Mouse (Mus musculus) bone marrow macrophage, adult 2 months (primary cell): ENCODE data around the gene Wasf1. TPM values are rescaled to one million over a fixed set of nuclear protein-coding genes. Genes with fewer than 3 reads are reported as not detected.

ENCODE experiments used
- H3K27ac ChIP-seq: 2 replicates; pipeline ENCODE4 v1.5.1; 2012; ENCODE audit warnings: low read depth, low read length; ENCODE audit not compliant: insufficient read depth
- H3K4me1 ChIP-seq: 2 replicates; pipeline ENCODE4 v1.6.1; 2012; ENCODE audit warnings: low read length; ENCODE audit not compliant: control insufficient read depth, insufficient read depth
- H3K4me3 ChIP-seq: 2 replicates; pipeline ENCODE4 v1.5.1; 2012; ENCODE audit warnings: mild to moderate bottlenecking, low read length, moderate library complexity; ENCODE audit not compliant: insufficient read depth
- CTCF ChIP-seq: IDR thresholded peaks from 2 replicates; pipeline ENCODE4 v1.5.1; 2012; ENCODE audit warnings: low read depth, mild to moderate bottlenecking, low read length, moderate library complexity
- POLR2A ChIP-seq: IDR thresholded peaks from 2 replicates; pipeline ENCODE4 v1.6.1; 2012; ENCODE audit warnings: mild to moderate bottlenecking, low read depth, low read length, borderline replicate concordance
- polyA plus RNA-seq: library from polyadenylated mRNA; stranded (reverse); fragments of >200 nt; gene quantifications from 2 replicates; pipeline ENCODE4 v1.2.4, GENCODE M21; 2012; ENCODE audit not compliant: missing spikeins, insufficient read depth, insufficient read length

Wasf1 gene
- polyA plus RNA-seq = not detected in 2 replicates

DNA sequence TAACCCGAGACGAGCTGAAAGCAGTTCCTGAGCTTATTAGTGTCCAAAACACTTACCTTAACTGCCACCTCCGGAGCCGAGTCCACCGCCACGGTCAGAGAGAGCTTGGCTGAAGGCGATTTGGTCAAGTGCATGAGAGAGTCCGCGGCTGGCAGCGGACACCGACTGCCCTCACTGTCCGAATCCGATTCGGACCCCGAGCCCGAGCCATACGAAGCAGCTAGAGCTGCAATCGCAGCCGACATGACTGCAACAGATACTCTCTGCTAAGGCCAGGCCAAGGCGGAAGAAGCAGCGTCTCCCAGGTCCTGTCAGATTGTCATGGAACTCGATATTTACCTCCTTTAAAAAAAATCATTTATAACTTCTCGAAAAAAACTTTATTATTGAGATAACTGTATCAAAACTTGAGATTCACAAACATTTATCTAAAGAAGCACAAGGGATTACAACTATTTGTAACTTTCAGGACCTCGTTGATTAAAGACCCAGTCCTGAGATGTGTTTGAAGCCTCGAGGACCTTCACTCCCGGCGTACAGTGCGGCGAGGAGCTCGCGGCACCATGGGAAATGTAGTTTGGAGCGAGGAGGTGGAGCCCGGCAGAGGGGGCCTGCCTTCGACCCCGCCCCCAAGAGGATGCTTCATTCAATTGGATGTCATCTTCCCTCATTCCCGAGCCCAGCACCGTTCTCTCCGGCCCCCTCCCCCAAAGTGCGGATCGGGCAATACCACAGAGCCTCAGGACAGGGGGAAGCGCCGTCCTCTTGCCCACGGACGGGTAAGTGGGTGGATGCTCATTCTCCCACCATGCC is at the start of gene Wasf1, which contains the start of gene Cdc40:
Wasf1 (plus strand) TSS at position 645 of the 813 bp plus-strand sequence.
Cdc40 (minus strand) TSS at position 481 of the 813 bp plus-strand sequence.
- peaks cover 5% of the 10 kb centered on the region for H3K4me1 ChIP-seq
- peak within 1 kb of the TSS; percentile 70 for H3K4me3 ChIP-seq
- H3K27ac ChIP-seq = peak within 1 kb of the TSS; percentile 32
- TF ChIP-seq POLR2A = no peak
- TF ChIP-seq CTCF = no peak

DNA sequence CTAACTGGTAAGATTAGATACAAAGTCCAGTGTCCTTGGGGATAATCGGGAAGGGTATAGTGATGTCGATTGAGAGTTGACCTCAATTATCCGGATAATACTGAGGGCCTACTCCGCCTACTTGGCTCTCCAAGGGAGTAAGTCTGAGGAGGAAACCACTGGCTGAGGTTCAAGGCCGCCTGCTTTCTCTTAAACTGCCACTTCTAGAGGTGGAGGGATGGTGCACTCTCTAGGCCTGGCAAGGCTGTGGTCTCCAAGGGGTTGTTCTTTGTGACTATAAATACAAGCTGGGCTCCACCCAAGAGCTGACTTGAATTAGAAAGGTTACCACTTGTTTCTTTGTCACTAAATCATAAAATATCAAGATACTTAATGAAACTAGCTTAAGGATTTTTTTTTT is 43.2 kb upstream of the Wasf1 start:
- TF ChIP-seq POLR2A (no peak), CTCF (no peak)
- Histone ChIP-seq H3K27ac (no peak overlapping the region), H3K4me1 (no peaks in the 10 kb centered on the region), H3K4me3 (no peak overlapping the region)

DNA sequence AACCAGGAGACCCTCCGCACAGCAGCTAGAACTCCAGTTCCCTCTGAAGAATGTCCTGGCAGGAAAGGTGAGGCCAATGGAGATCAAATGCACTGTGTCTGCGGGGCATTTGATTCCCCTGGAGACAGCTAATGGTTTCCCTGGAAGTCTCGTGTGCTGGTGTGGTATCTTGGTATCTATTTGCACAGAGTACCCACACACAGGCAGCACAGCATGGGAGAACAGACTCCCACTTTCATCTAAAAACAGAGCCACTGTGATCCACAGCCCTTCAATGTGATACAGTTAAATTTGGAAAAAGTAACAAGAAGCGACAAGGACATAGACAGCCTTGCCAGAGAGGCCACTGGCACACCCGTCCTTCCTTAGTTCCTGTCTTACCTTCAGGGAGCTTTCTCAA is 39.4 kb upstream of the Wasf1 start:
- H3K27ac ChIP-seq = no peak overlapping the region
- TF ChIP-seq CTCF (no peak), POLR2A (no peak)
- peaks cover 17% of the 10 kb centered on the region for H3K4me1 ChIP-seq

DNA sequence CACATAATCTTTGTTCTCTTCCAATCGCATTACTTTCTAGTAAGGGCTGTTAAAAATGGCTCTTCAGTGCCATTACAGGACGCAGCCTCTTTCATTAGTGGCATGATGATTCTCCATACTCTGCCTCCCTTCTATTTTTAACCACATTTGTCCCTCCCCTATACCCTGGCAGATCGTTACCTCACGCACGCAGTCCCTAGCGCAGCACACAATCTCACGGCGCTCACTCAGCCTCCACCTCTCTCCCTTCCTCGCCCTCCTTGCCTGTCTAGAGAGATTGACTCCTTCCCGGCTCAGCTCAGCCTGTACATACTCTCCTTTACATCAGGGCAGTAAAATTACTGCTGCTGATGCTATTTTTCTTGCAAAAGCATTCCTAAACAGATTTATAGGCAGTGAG is 38.7 kb upstream of the Wasf1 start:
- Histone ChIP-seq H3K4me3 (no peak overlapping the region), H3K4me1 (peaks cover 17% of the 10 kb centered on the region), H3K27ac (no peak overlapping the region)
- TF ChIP-seq CTCF = no peak

More for the DNA sequence above, 39.4 kb upstream of the Wasf1 start:
- no peak overlapping the region for H3K4me3 ChIP-seq

DNA sequence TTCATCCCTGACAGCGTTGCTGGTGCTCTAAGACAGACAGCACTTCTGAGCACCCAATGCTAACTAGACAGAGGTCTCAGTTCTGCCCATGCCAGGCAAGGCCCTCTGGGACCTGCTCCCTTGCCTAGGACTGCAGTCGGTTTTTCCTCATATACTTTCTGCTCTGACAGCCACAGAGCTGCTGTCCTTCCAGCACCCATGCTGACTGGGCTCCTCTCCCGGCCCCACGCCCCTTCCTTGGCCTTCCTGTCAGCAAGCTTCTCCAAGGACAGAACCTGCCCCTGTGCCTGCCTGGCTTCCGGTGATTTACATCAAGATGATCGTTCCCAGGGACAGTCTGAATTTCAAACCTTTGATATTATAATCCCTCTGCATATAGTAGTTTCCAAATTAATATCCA is 37.6 kb upstream of the Wasf1 start:
- peaks cover 17% of the 10 kb centered on the region for H3K4me1 ChIP-seq
- TF ChIP-seq POLR2A (no peak), CTCF (no peak)

DNA sequence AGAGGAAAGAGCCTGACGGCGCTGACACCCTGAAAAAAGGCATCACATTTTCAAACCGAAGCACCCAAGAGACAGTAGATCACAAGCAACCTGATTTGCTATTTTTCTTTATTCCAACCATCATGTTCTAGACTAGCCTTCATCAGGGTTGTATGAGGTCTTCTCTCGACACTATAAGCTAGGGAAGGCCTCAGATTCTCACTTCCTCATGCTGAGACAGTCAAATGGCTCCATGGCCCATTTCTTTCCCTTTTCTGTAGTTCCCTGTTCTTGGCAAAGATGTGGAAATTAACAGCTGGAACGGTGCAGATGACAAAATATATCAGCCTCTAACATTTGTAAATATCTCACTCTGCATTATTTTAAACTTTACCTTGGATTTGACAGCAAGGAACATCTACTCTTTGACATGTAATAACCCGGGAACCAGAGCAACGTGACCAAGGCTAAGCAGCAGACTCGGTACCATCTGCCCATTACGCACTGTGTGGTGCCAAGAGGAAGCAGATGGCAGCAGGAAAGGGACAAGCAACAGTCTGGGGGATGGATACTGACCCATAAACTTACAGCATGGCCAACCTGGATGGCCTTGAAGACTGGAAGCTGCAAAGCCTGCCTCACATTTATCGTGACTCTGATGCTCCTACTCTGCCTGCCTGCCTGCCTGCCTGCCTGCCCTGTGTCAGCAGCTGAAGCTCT is 36.0 kb upstream of the Wasf1 start:
- no peak overlapping the region for H3K4me3 ChIP-seq
- peaks cover 17% of the 10 kb centered on the region for H3K4me1 ChIP-seq
- peak overlapping the region; percentile 20 for H3K27ac ChIP-seq
- TF ChIP-seq CTCF (no peak), POLR2A (no peak)

More for the DNA sequence above, 37.6 kb upstream of the Wasf1 start:
- Histone ChIP-seq H3K27ac (no peak overlapping the region), H3K4me3 (no peak overlapping the region)

DNA sequence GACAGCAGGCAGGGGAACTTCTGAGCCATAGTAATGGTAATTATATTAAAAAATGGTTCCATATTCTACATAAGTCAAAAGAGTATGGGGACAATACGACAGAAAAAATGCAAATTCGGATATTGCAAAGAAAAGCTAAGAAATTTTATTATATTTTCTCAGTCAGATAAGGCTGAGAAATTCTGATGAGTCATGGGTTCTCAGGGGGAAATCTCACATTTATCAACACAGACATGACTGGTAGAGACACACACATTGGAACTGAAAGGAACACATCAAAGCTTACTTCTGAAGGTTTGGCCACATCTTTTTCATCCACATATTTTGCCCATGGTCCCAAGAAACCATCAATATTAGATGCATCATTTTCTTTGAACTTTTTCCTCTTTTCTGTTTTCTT is 32.6 kb upstream of the Wasf1 start:
- Histone ChIP-seq H3K4me1 (peaks cover 17% of the 10 kb centered on the region), H3K27ac (no peak overlapping the region), H3K4me3 (no peak overlapping the region)
- TF ChIP-seq POLR2A (no peak), CTCF (no peak)

DNA sequence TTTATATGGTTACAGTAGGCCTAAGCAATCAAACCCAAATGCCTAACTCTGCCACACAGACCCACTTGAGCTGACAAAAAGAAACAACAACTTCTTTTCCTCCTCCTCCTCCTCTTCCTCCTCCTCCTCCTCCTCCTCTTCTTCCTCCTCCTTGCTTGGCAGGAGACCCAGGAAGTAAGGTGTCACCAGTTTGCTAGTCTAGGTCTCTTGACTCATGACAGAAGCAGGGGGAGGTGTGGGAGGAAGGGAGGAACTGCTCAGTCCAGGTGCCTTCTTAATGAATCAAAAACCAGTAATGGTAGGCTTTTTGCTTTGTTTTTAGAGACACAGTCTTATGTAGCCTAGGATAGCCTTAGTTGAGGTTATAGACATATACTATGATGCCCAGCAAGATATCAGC is 32.1 kb upstream of the Wasf1 start:
- Histone ChIP-seq H3K4me3 (no peak overlapping the region), H3K4me1 (peaks cover 17% of the 10 kb centered on the region), H3K27ac (no peak overlapping the region)
- TF ChIP-seq CTCF = no peak

DNA sequence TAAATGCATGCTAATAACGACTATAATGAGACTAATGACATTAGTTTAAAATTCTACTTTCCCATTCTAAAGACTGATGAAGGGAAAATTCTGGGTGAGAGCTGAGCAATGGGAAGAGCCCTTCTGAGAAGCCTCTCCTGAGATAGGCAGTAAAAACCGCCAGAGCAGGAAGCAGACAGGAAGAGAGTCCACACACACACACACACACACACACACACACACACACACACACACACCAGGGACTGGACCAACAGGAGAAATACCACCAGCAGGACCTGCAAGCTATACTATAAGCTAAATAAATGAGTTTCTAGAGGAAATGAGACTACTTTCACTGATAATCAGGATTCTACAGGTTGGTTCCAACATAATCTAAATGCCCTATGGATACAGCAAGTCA is 27.7 kb upstream of the Wasf1 start:
- TF ChIP-seq POLR2A (no peak), CTCF (no peak)
- no peak overlapping the region for H3K27ac ChIP-seq
- no peak overlapping the region for H3K4me3 ChIP-seq
- no peaks in the 10 kb centered on the region for H3K4me1 ChIP-seq

DNA sequence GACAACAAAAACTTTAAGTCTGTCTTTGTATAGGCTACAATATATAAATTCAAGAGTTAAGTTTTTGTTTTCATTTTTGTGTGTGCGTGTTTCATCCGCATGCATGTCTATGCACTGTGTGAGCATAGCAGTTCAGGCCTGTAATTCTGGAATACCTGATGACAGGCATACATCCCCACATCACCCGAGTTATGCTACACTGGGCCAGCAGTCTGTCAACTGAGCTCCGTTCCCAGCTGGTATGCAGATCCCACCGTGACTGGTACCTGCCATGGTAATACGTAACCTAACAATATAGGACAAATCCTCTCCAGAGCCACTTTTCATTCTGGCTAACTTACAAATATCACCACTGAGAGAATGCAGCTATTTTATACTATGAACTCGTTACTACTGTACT is 26.6 kb upstream of the Wasf1 start:
- TF ChIP-seq CTCF = no peak
- no peak for TF ChIP-seq POLR2A
- H3K4me3 ChIP-seq = no peak overlapping the region
- H3K4me1 ChIP-seq = no peaks in the 10 kb centered on the region
- H3K27ac ChIP-seq = no peak overlapping the region
